Mouse (Mus musculus) urinary bladder, adult 2 months (tissue): ENCODE measurements around the gene Selenbp1. TPM values are rescaled to one million over a fixed set of nuclear protein-coding genes. Genes with fewer than 3 reads are reported as not detected.

Experiments
- DNase-seq: peaks from one replicate; pipeline ENCODE4 v3.0.0; 2022; ENCODE audit warnings: low spot score
- polyA plus RNA-seq: library from polyadenylated mRNA; depleted of rRNA; stranded (reverse); fragments of >200 nt; gene quantifications from 2 replicates; pipeline ENCODE4 v1.2.3, GENCODE M21; 2012; rRNA removed

Selenbp1 gene
- polyA plus RNA-seq, 1 experiment, result 85.8 TPM

GRCm38 (mm10) chr3:94974528-94975422, 41.9 kb downstream of the Selenbp1 start, which contains the start of gene Pi4kb:
TSS of gene Pi4kb (plus strand) at chr3:94974731.
- peak; percentile 76 for DNase-seq

- DNase-seq, result no peak
Observed at GRCm38 (mm10) chr3:94984312-94984711, 51.5 kb downstream of the Selenbp1 start.

GRCm38 (mm10) chr3:94985513-94985912, 52.7 kb downstream of the Selenbp1 start:
- DNase-seq, result no peak

- DNase-seq, result no peak
Observed at GRCm38 (mm10) chr3:94987578-94987977, 54.7 kb downstream of the Selenbp1 start.

- DNase-seq, result no peak
Observed at GRCm38 (mm10) chr3:94989159-94989761, 56.4 kb downstream of the Selenbp1 start.

Other genes with a start within 250 kb of the Selenbp1 start
- 5.1 and 5.9 TPM in 2 replicates for gene Selenbp2, start 239.5 kb upstream of the Selenbp1 start, polyA plus RNA-seq
- gene Cgn, start 146.6 kb upstream of the Selenbp1 start, polyA plus RNA-seq, result 19.1 and 21.6 TPM in 2 replicates
- 19.3 and 21.1 TPM in 2 replicates for gene Pogz, start 95.5 kb upstream of the Selenbp1 start, polyA plus RNA-seq
- 242 and 281 TPM in 2 replicates for gene Psmb4, start 46.1 kb upstream of the Selenbp1 start, polyA plus RNA-seq
- 22.7 and 23.4 TPM in 2 replicates for gene Rfx5, start 21.0 kb downstream of the Selenbp1 start, polyA plus RNA-seq
- 64.9 and 85.1 TPM in 2 replicates for gene Pi4kb, start 41.7 kb downstream of the Selenbp1 start, polyA plus RNA-seq
- gene Zfp687, start 82.4 kb downstream of the Selenbp1 start, polyA plus RNA-seq, result 14.0 and 17.6 TPM in 2 replicates
- 172 and 195 TPM in 2 replicates for gene Psmd4, start 109.6 kb downstream of the Selenbp1 start, polyA plus RNA-seq
- 27.2 and 28.2 TPM in 2 replicates for gene Pip5k1a, start 173.9 kb downstream of the Selenbp1 start, polyA plus RNA-seq
- 70.9 and 76.2 TPM in 2 replicates for gene Vps72, start 178.0 kb downstream of the Selenbp1 start, polyA plus RNA-seq
- 1.2 and 1.5 TPM in 2 replicates for gene Tmod4, start 191.4 kb downstream of the Selenbp1 start, polyA plus RNA-seq
- gene Scnm1, start 201.0 kb downstream of the Selenbp1 start, polyA plus RNA-seq, result 84.2 and 90.2 TPM in 2 replicates
- 10.4 and 11.0 TPM in 2 replicates for gene Lysmd1, start 201.0 kb downstream of the Selenbp1 start, polyA plus RNA-seq
- gene Tnfaip8l2, start 209.3 kb downstream of the Selenbp1 start, polyA plus RNA-seq, result 8.5 and 8.7 TPM in 2 replicates
- gene Sema6c, start 227.4 kb downstream of the Selenbp1 start, polyA plus RNA-seq, result 4.2 and 5.8 TPM in 2 replicates